Mouse (Mus musculus): ENCODE measurements around the gene Rbm4b. TPM values are rescaled to one million over a fixed set of nuclear protein-coding genes. Genes with fewer than 3 reads are reported as not detected.
"Not testable (repeated sequence)": the region's sequence is repeated elsewhere in the genome, so short reads cannot be mapped to it uniquely, and the experiment has no call there.

Rbm4b gene
- polyA plus RNA-seq, 1 experiment = 12.8 TPM

- no peak for DNase-seq
- Histone ChIP-seq H3K27ac (ENCODE audit: insufficient read depth, low read depth, low read length) (no peak overlapping the region), H3K4me1 (ENCODE audit: control insufficient read depth, insufficient read depth, low read length) (no peaks in the 10 kb centered on the region), H3K4me3 (ENCODE audit: insufficient read depth, low read depth, low read length) (no peak overlapping the region), H3K27me3 (replicated peaks; ENCODE audit: control insufficient read depth, insufficient read depth, low read length) (no peaks in the 10 kb centered on the region), H3K36me3 (ENCODE audit: control insufficient read depth, insufficient read depth, low read length) (no peaks in the 10 kb centered on the region)
- WGBS = 89% methylated on average over 6 of the region's 6 CpGs
- TF ChIP-seq POLR2A (IDR thresholded peaks at IDR 0.05; ENCODE audit: low read depth, low read length) = no peak
These were observed 6.3 kb upstream of the Rbm4b start for GRCm38 (mm10) chr19:4749975-4750374.

DNA sequence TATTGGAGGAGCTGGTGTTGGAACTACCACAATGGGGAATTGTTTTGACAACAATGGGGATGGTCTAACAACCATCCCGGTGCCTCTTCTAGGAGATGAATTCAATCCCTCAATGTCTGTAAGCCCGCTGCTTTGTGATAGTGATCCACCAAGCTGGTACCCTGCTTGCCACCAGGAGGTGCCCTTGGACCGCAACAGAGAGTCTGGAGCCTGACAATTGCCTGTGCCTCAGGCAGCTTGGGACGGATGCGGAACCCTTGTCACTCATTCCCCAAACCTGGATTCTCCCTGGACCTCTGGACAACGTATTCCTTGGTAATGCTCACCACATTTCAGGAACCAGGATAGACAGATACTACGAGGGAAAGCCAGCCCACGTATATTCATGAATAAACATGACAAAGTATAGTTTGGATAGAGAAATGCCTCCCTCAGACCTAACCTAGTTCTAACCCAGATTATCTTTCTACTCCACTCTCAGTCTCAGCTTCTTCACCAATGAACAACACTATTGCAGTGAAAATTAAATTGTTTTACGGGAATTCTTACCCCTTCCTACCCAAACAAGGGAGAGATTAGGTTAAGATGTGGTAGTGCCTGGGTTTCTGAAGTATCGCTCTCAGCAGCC is 618 bp upstream of the Rbm4b start:
- TF ChIP-seq POLR2A (IDR thresholded peaks at IDR 0.05; ENCODE audit: low read depth, low read length) (no peak), CTCF (conservative IDR thresholded peaks at IDR 0.05; ENCODE audit: insufficient read depth, insufficient read length, low read depth, low read length) (peak; percentile 99)
- under 1% methylated on average over 10 of the region's 10 CpGs for WGBS
- peak overlapping the region; percentile 83 for H3K4me3 ChIP-seq (ENCODE audit: insufficient read depth, low read depth, low read length)
- peak; percentile 95 for DNase-seq
- no peaks in the 10 kb centered on the region for H3K27me3 ChIP-seq (replicated peaks; ENCODE audit: control insufficient read depth, insufficient read depth, low read length)
- H3K27ac ChIP-seq (ENCODE audit: insufficient read depth, low read depth, low read length) = peak overlapping the region; percentile 86
- H3K36me3 ChIP-seq (ENCODE audit: control insufficient read depth, insufficient read depth, low read length) = no peaks in the 10 kb centered on the region; the same call in 1 of the 2 replicates
- H3K4me1 ChIP-seq (ENCODE audit: control insufficient read depth, insufficient read depth, low read length) = peaks cover 4% of the 10 kb centered on the region; the same call in 1 of the 2 replicates

GRCm38 (mm10) chr19:4756921-4757320 is 624 bp downstream of the Rbm4b start:
- no peaks in the 10 kb centered on the region; the same call in 1 of the 2 replicates for H3K36me3 ChIP-seq (ENCODE audit: control insufficient read depth, insufficient read depth, low read length)
- peaks cover 4% of the 10 kb centered on the region; the same call in 1 of the 2 replicates for H3K4me1 ChIP-seq (ENCODE audit: control insufficient read depth, insufficient read depth, low read length)
- no peak for TF ChIP-seq CTCF (conservative IDR thresholded peaks at IDR 0.05; ENCODE audit: insufficient read depth, insufficient read length, low read depth, low read length)
- no peak for TF ChIP-seq POLR2A (IDR thresholded peaks at IDR 0.05; ENCODE audit: low read depth, low read length)
- no peak for DNase-seq
- H3K27me3 ChIP-seq (replicated peaks; ENCODE audit: control insufficient read depth, insufficient read depth, low read length) = no peaks in the 10 kb centered on the region
- H3K4me3 ChIP-seq (ENCODE audit: insufficient read depth, low read depth, low read length) = peak overlapping the region; percentile 83
- H3K27ac ChIP-seq (ENCODE audit: insufficient read depth, low read depth, low read length) = peak overlapping the region; percentile 35
- 2% methylated on average over 9 of the region's 9 CpGs for WGBS

- WGBS = 79% methylated on average over 8 of the region's 8 CpGs
These were observed 4.2 kb downstream of the Rbm4b start for GRCm38 (mm10) chr19:4760544-4760943.

DNA sequence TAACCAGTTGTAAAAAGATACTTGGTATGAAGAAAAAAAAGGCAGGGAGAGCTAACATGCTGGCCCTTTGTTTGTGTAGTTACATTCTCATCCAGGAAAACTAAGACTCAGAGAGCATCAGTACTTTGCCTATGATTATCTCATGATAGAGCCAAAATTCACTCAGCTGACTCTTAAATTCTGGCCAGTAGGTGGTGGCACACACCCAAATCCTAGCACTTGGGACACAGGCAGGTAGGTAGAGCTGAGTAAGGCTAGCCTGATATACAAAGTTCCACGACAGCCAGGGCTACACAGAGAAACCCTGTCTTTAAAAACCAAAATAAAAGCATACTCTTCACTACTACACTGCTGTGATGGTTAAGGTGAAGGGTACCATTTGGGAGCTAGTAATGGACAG is 6.6 kb downstream of the Rbm4b start:
- peaks cover 5% of the 10 kb centered on the region for H3K36me3 ChIP-seq (ENCODE audit: control insufficient read depth, insufficient read depth, low read length)
- TF ChIP-seq CTCF (conservative IDR thresholded peaks at IDR 0.05; ENCODE audit: insufficient read depth, insufficient read length, low read depth, low read length) (peak; percentile 52), POLR2A (IDR thresholded peaks at IDR 0.05; ENCODE audit: low read depth, low read length) (no peak)
- H3K27ac ChIP-seq (ENCODE audit: insufficient read depth, low read depth, low read length) = no peak overlapping the region
- 25% methylated on average over 1 of the region's 1 CpGs for WGBS
- peaks cover 5% of the 10 kb centered on the region; the same call in 1 of the 2 replicates for H3K4me1 ChIP-seq (ENCODE audit: control insufficient read depth, insufficient read depth, low read length)
- peak; percentile 63 for DNase-seq
- no peak overlapping the region for H3K4me3 ChIP-seq (ENCODE audit: insufficient read depth, low read depth, low read length)
- no peaks in the 10 kb centered on the region for H3K27me3 ChIP-seq (replicated peaks; ENCODE audit: control insufficient read depth, insufficient read depth, low read length)

More at GRCm38 (mm10) chr19:4760544-4760943, 4.2 kb downstream of the Rbm4b start:
- not testable (repeated sequence) for H3K4me3 ChIP-seq (ENCODE audit: insufficient read depth, low read depth, low read length); H3K27ac ChIP-seq (ENCODE audit: insufficient read depth, low read depth, low read length); H3K27me3 ChIP-seq (replicated peaks; ENCODE audit: control insufficient read depth, insufficient read depth, low read length); DNase-seq; H3K4me1 ChIP-seq (ENCODE audit: control insufficient read depth, insufficient read depth, low read length); H3K36me3 ChIP-seq (ENCODE audit: control insufficient read depth, insufficient read depth, low read length)

DNA sequence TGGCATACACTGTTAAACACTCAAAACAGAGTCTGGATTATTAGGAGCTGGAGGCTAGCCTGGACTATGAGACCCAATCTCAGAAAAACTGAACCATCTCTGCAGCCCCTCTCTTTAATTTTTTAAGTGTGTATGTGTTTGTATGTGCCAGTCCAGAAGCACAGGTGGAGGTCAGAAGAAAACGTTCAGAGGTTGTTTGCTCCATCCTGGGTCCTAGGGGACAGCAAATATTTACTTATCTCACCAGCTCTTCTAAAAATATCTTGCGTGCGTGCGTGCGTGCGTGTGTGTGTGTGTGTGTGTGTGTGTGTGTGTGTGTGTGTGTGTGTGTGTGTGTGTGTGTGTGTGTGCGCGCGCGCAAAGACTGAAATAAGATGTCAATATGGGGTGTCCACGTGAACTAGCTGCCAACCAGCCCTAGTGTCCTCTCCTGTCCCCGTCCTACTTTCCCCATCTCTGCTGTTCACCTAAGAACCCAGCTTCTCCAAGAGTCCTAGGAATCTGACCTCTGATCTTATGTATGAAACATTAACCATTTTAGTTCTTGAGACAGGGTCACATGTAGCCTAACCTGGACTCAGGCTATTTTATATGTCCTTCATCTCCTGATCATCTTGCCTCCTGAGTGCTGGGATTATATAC is 11.3 kb downstream of the Rbm4b start:
- Histone ChIP-seq H3K27me3 (replicated peaks; ENCODE audit: control insufficient read depth, insufficient read depth, low read length) (no peaks in the 10 kb centered on the region), H3K36me3 (ENCODE audit: control insufficient read depth, insufficient read depth, low read length) (peaks cover 10% of the 10 kb centered on the region), H3K27ac (ENCODE audit: insufficient read depth, low read depth, low read length) (peak overlapping the region; percentile 25; the same call in 1 of the 2 replicates), H3K4me1 (ENCODE audit: control insufficient read depth, insufficient read depth, low read length) (peaks cover 5% of the 10 kb centered on the region; the same call in 1 of the 2 replicates), H3K4me3 (ENCODE audit: insufficient read depth, low read depth, low read length) (no peak overlapping the region)
- peak; percentile 64 for DNase-seq
- TF ChIP-seq CTCF (conservative IDR thresholded peaks at IDR 0.05; ENCODE audit: insufficient read depth, insufficient read length, low read depth, low read length) (no peak), POLR2A (IDR thresholded peaks at IDR 0.05; ENCODE audit: low read depth, low read length) (no peak)
- 57% methylated on average over 11 of the region's 12 CpGs for WGBS

DNA sequence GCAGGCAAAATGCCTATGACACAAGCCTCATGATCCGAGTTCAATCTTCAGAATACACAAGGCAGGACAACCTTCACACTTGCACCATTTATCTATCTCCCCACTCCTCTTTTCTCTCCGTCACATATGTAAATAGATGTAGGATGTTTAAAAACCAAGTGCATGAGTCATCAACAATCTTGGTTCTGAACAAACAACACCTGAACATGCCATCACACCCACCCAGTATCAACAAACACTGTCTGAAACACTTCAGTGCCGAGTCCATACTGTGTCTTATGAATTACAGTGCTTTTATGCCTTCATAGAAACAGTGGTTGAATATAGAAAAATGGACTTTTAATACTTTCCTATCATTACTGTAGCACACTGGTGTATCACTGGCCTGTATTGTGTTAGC is 16.5 kb downstream of the Rbm4b start:
- DNase-seq = no peak
- WGBS = 80% methylated on average over 3 of the region's 3 CpGs
- TF ChIP-seq CTCF (conservative IDR thresholded peaks at IDR 0.05; ENCODE audit: insufficient read depth, insufficient read length, low read depth, low read length) = no peak
- TF ChIP-seq POLR2A (IDR thresholded peaks at IDR 0.05; ENCODE audit: low read depth, low read length) = no peak
- Histone ChIP-seq H3K4me3 (ENCODE audit: insufficient read depth, low read depth, low read length) (no peak overlapping the region), H3K27ac (ENCODE audit: insufficient read depth, low read depth, low read length) (no peak overlapping the region), H3K27me3 (replicated peaks; ENCODE audit: control insufficient read depth, insufficient read depth, low read length) (no peaks in the 10 kb centered on the region), H3K36me3 (ENCODE audit: control insufficient read depth, insufficient read depth, low read length) (peaks cover 8% of the 10 kb centered on the region), H3K4me1 (ENCODE audit: control insufficient read depth, insufficient read depth, low read length) (no peaks in the 10 kb centered on the region; the same call in 1 of the 2 replicates)

Data from kidney, adult 2 months (tissue).